Mouse (Mus musculus): ENCODE results near the gene Whamm. TPM values are rescaled to one million over a fixed set of nuclear protein-coding genes. Genes with fewer than 3 reads are reported as not detected.

Gene Whamm
- total RNA-seq, 2 experiments from 2014 or later, result 8.1 to 9.2 TPM

GRCm38 (mm10) chr7:81644551-81645235 is 73.6 kb downstream of the Whamm start:
- intact Hi-C loops (cut with DNase I), result no loop called here
- peak; percentile 18 to 32 for DNase-seq

Other genes with a start within 250 kb of the Whamm start
- 1,000 to 10,000 TPM in 1 of 2 experiments, 100 to 1,000 TPM in 1; 997 to 1,016 TPM for gene Rps17, start 226.0 kb upstream of the Whamm start, total RNA-seq (2021)
- gene Cpeb1, start 115.8 kb upstream of the Whamm start, total RNA-seq (2021), result 10 to 100 TPM in 1 of 2 experiments, 1 to 10 TPM in 1; 9.8 to 11.5 TPM
- gene Ap3b2, start 77.3 kb upstream of the Whamm start, total RNA-seq (2021), result under 1 TPM in 1 of 2 experiments, not detected in 1; 0.22 TPM
- not detected for gene BC048679, start 73.0 kb upstream of the Whamm start, total RNA-seq (2021)
- gene Fsd2, start 4.3 kb upstream of the Whamm start, total RNA-seq (2021), result 100 to 1,000 TPM; 214 to 226 TPM
- gene Homer2, start 136.3 kb downstream of the Whamm start, total RNA-seq (2021), result 10 to 100 TPM; 58.8 to 59.7 TPM
- gene Ramac, start 191.7 kb downstream of the Whamm start, total RNA-seq (2021), result 10 to 100 TPM; 33.1 to 35.1 TPM
- gene 3110040N11Rik, start 218.2 kb downstream of the Whamm start, total RNA-seq (2021), result 10 to 100 TPM; 23.5 to 24.4 TPM